Mouse (Mus musculus) embryonic facial prominence, embryonic 10.5 days (tissue): ENCODE results near the gene N4bp2. TPM values are rescaled to one million over a fixed set of nuclear protein-coding genes. Genes with fewer than 3 reads are reported as not detected.

Source experiments
- DNase-seq: peaks from one replicate; pipeline ENCODE4 v3.0.0-alpha.2; 2017; ENCODE audit warnings: low spot score
- H3K27ac ChIP-seq: fragments of 300-500 bp; sonication (generic); replicated peaks from 2 replicates; pipeline ENCODE4 v1.5.1; 2016; ENCODE audit warnings: mild to moderate bottlenecking
- H3K27me3 ChIP-seq: fragments of 300-500 bp; sonication (generic); replicated peaks from 2 replicates; pipeline ENCODE4 v1.6.1; 2016; ENCODE audit warnings: low read depth, mild to moderate bottlenecking; ENCODE audit not compliant: poor library complexity, severe bottlenecking
- H3K36me3 ChIP-seq: fragments of 300-500 bp; sonication (generic); replicated peaks from 2 replicates; pipeline ENCODE4 v1.6.1; 2016; ENCODE audit warnings: mild to moderate bottlenecking, moderate library complexity
- H3K4me1 ChIP-seq: fragments of 300-500 bp; sonication (generic); 2 replicates; pipeline ENCODE4 v1.6.1; 2016
- H3K4me3 ChIP-seq: fragments of 300-500 bp; sonication (generic); 2 replicates; pipeline ENCODE4 v1.5.1; 2016; ENCODE audit warnings: mild to moderate bottlenecking, moderate library complexity
- H3K9me3 ChIP-seq: fragments of 300-500 bp; sonication (generic); 2 replicates; pipeline ENCODE4 v1.6.1; 2016; ENCODE audit warnings: mild to moderate bottlenecking
- WGBS: fragments of 180-500 bp; shearing (Covaris S2); methylation state at CpG from one replicate; pipeline ENCODE4 v1.1.7; 2016; 5-methylcytosine and 5-hydroxymethylcytosine counted together
- polyA plus RNA-seq: library from polyadenylated mRNA; unstranded; fragments of >200 nt; fragmentation: Nextera tagmentation; extraction: Ambion mirVana; gene quantifications from 2 replicates; pipeline ENCODE4 v1.2.1, GENCODE M21; 2016

The N4bp2 gene
- polyA plus RNA-seq, 1 experiment from 2014 or later = 37.5 TPM

DNA sequence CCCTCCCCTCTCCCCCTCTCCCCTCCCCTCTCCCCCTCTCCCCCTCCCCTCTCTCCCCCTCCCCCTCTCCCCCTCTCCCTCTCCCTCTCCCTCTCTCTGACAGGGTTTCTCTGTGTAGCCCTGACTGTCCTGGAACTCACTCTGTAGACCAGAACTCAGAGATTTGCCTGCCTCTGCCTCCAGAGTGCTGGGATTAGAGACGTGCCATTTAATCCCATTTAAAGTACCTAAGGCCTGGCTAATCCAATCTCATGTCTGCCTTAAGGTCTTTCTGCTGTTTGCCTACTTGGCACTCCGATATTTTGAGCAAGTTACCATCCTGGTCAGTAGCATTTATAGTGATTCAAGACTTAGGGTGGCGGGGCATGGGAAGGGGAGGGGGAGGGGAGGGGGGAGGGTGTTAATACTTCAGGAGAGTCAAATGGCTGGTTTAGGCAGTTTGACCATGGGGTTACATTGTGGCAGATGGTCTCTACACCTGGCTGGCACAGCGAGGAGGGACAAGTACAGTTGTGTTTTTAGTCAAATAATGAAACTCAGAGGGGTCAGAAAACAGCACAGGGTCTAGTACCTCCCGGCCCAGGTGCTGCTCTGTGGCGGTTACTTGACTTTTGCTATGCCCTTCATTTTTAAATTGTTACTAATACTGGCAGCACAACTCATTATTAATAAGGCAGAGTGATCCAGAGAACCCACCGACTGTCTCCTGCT is 99.1 kb downstream of the N4bp2 start:
- H3K36me3 ChIP-seq = no peaks in the 10 kb centered on the region
- H3K4me1 ChIP-seq = peaks cover 4% of the 10 kb centered on the region; the same call in 1 of the 2 replicates
- no peak for DNase-seq
- WGBS = 92% methylated on average over 7 of the region's 7 CpGs
- H3K9me3 ChIP-seq = no peaks in the 10 kb centered on the region
- H3K27ac ChIP-seq = no peak overlapping the region
- H3K27me3 ChIP-seq = no peaks in the 10 kb centered on the region
- no peak overlapping the region for H3K4me3 ChIP-seq

DNA sequence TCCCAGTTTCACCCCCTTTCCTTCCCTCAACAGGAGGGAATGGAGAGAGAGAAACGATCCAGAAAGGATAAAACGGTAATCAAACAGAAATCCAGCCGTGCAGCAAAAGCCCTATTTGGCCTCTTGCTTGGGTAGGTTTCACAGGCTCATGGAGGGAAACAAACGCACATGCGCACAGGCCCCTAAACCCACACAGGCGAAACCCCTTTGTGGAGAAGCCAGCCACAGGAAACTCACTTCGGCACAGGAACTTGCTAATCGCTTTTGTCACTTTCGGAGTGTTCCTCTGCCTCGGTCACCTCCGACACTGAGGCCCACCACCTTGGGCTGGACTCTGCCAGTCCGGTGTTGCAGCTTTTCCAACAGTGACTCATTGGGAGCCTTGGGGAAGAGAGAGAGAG is 100.0 kb downstream of the N4bp2 start:
- Histone ChIP-seq H3K4me3 (no peak overlapping the region), H3K27ac (no peak overlapping the region), H3K4me1 (peaks cover 4% of the 10 kb centered on the region; the same call in 1 of the 2 replicates), H3K9me3 (no peaks in the 10 kb centered on the region), H3K27me3 (no peaks in the 10 kb centered on the region), H3K36me3 (no peaks in the 10 kb centered on the region)
- no peak for DNase-seq
- WGBS = 85% methylated on average over 12 of the region's 12 CpGs

DNA sequence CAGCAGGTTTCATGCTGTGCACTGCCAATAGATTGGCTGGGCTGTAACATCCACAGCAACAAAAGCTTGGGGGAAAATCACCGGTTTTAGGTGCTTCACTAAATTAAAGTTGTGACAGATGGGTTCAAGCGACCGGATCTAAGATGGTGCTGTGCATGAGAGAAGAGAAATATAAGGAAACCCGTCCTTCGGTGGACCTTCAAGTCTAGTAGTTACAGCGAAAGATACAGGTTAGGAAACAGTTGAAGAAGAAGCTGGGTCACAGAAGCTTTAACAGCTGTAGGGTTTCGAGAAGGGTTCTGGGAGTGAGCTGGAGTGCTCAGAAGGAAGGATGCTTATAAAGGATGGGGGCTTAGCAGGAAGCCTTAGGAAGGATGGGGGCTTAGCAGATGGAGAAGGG is 101.2 kb downstream of the N4bp2 start:
- Histone ChIP-seq H3K4me1 (no peaks in the 10 kb centered on the region), H3K27ac (no peak overlapping the region), H3K36me3 (no peaks in the 10 kb centered on the region), H3K4me3 (no peak overlapping the region), H3K27me3 (no peaks in the 10 kb centered on the region), H3K9me3 (no peaks in the 10 kb centered on the region)
- WGBS = 95% methylated on average over 7 of the region's 7 CpGs
- DNase-seq = no peak

DNA sequence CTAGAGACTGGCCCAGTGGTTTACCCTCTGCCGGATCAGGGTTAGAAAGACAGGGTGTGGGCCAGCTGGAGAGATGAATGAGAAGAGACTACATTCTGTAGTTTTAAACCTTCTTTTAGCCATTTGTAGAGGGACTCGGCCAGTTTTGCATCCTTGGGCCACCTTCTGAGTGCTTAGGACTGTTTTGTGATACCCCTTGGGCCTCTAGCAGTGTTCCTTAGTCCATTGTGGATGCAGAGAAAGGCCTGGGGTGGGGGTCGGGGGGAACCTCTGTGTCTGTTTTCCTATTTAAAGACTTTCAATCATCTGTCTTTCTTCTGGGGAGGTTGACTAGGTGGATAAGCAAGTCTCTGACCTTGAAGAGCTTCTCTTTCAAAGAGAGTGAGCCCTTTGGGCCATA is 101.6 kb downstream of the N4bp2 start:
- Histone ChIP-seq H3K27ac (no peak overlapping the region), H3K4me3 (no peak overlapping the region), H3K27me3 (no peaks in the 10 kb centered on the region), H3K4me1 (no peaks in the 10 kb centered on the region), H3K9me3 (no peaks in the 10 kb centered on the region), H3K36me3 (no peaks in the 10 kb centered on the region)
- WGBS = 87% methylated on average over 3 of the region's 3 CpGs
- no peak for DNase-seq

DNA sequence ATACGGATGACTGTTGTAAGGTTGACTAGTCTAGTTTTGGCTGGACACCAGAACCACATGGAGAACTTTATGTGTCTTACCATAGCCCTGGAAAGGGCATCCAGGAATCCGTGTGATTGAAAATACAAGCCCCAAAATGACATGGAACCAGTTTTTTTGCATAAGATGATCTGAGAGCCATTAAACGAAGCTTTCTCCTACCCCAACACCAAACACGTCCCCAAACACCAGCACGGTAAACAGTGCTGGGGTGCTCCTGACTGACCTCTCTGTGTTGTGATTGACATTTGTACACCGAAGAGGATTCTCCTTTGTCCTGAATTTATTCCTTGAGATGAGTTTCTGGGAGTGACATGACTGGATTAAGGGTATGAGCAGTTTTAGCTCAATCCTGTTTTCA is 103.3 kb downstream of the N4bp2 start:
- Histone ChIP-seq H3K4me3 (no peak overlapping the region), H3K27me3 (no peaks in the 10 kb centered on the region), H3K4me1 (no peaks in the 10 kb centered on the region), H3K27ac (no peak overlapping the region), H3K9me3 (no peaks in the 10 kb centered on the region), H3K36me3 (no peaks in the 10 kb centered on the region)
- DNase-seq = no peak
- WGBS = 91% methylated on average over 6 of the region's 6 CpGs

DNA sequence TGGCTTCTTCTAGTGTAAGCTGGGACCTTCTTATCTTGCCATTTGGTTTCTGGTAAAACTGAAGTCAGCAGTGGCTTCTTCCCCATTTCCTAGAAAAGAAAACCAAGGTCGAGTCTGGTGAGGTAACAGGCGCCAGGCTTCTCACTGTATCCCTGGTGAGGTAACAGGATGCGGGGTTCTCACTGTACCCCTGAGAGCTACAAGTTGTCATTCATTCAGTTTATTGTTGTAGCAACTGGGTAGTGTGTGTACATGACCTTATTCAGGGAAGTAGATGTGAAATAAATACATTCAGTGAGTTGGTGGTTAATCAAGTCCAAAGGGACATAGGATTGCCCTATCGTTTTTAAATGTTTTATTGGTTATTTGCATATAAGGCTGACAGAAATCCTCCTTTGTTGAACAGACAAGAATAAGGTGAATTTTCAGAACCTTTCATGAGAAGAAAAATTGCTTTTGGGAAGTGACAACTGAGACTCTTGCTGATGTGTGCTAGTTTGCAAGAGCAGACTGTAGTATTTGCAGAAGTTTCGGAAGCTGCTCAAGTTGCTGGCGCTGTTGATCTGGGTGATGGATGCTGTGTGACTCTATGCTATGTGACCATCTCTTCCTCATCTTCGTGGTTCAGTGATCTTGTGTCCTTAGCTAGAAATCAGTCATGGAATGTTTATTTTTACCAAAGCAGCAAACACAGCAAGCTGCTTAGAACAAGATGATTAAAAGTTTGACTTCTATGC is 104.2 kb downstream of the N4bp2 start:
- Histone ChIP-seq H3K4me1 (no peaks in the 10 kb centered on the region), H3K4me3 (no peak overlapping the region), H3K9me3 (no peaks in the 10 kb centered on the region), H3K27me3 (no peaks in the 10 kb centered on the region), H3K36me3 (no peaks in the 10 kb centered on the region), H3K27ac (no peak overlapping the region)
- 86% methylated on average over 7 of the region's 7 CpGs for WGBS
- no peak for DNase-seq

DNA sequence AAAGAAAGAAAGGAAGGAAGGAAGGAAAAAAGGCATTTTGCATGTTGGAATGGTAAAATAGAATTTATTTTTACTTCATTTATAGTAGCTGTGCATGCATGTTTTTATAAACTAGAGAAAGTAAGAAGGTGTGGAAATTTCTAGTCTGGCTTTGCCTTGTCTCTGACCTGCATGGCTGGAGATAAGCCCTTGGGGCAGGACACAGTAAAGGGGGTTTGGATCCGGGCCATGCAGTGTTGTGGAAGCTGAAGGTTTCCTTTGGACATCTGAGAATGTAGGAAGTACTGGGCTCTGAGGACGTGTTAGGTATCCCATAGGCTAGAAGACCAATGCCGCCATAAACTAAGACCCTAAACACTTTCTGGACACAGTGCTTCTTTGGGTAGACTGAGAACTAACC is 105.1 kb downstream of the N4bp2 start:
- H3K36me3 ChIP-seq = no peaks in the 10 kb centered on the region
- DNase-seq = no peak
- 71% methylated on average over 3 of the region's 3 CpGs for WGBS
- H3K4me3 ChIP-seq = no peak overlapping the region
- no peaks in the 10 kb centered on the region for H3K4me1 ChIP-seq
- H3K9me3 ChIP-seq = no peaks in the 10 kb centered on the region
- H3K27me3 ChIP-seq = no peaks in the 10 kb centered on the region
- no peak overlapping the region for H3K27ac ChIP-seq

DNA sequence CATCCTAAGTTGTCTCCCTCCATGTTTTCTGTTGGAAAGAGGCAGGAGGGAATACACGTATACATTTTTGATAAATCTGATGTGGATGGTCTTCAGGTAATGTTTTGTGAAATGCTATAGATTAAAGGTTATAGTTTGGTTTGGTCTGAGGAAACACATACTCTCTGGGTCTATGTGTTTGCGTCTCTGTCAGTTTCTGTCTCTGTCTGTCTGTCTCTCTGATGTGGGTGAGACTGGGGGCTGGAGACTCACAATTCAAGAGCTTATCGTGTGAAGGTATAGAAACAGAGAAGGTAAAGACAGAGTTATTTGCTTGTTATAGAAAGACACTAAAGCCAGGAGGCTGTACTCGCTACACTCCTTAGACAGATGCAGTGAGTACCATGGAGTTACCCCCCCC is 106.3 kb downstream of the N4bp2 start:
- H3K4me1 ChIP-seq = no peaks in the 10 kb centered on the region
- no peaks in the 10 kb centered on the region for H3K27me3 ChIP-seq
- WGBS = 90% methylated on average over 4 of the region's 4 CpGs
- H3K36me3 ChIP-seq = no peaks in the 10 kb centered on the region
- H3K4me3 ChIP-seq = no peak overlapping the region
- H3K27ac ChIP-seq = no peak overlapping the region
- H3K9me3 ChIP-seq = no peaks in the 10 kb centered on the region
- DNase-seq = no peak

DNA sequence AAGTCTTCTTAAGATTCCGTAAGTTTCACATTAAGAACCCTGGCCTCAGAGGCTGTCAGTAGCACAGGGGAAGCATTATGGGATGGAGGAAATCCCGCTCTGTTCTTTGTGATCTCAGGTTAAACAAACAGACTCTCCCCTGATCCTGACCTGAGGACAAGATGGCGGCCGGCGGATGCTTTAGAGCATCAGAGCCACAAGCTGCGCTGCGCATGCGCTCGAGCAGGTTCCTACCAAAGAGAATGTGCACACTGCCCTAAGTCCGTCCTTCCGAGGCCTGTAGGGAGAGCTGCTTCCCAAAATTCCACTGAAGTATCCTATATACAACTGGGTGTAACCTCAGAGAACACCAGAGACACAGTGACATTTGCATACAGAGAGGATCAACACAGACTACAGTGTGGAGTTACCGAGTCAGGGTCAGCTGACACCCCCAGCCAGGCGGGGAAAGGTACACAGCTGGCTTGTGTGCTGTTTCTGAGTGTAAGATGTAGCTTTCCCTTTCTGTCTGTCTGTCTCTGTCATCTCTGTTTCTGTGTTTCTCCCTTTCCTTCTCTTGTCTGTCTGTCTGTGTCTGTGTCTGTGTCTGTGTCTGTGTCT is 108.1 kb downstream of the N4bp2 start:
- H3K4me3 ChIP-seq = no peak overlapping the region
- no peaks in the 10 kb centered on the region for H3K36me3 ChIP-seq
- no peaks in the 10 kb centered on the region for H3K9me3 ChIP-seq
- H3K27me3 ChIP-seq = no peaks in the 10 kb centered on the region
- DNase-seq = no peak
- H3K4me1 ChIP-seq = no peaks in the 10 kb centered on the region
- H3K27ac ChIP-seq = no peak overlapping the region
- 89% methylated on average over 13 of the region's 13 CpGs for WGBS

DNA sequence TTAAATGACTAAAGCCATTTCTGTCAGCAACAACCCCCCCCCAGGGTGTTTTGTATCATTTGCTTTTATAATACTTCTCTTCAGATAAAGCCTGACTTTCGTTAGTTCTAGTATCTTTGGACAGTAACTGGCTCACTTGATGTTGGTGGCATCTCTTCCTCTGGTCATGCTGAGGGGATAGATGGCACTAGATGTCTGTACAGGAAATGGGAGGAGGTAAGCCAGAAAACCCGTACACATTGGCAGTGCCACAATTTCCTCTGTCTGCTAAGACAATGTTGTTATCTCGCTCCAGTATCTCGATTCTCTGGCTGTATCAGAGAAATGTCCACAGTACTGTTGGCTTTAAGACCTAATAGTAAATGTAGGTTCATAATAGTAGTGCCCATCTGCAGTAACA is 109.9 kb downstream of the N4bp2 start:
- H3K27ac ChIP-seq = no peak overlapping the region
- DNase-seq = no peak
- H3K4me3 ChIP-seq = no peak overlapping the region
- no peaks in the 10 kb centered on the region for H3K36me3 ChIP-seq
- 79% methylated on average over 4 of the region's 4 CpGs for WGBS
- H3K4me1 ChIP-seq = no peaks in the 10 kb centered on the region
- no peaks in the 10 kb centered on the region for H3K27me3 ChIP-seq
- no peaks in the 10 kb centered on the region for H3K9me3 ChIP-seq

DNA sequence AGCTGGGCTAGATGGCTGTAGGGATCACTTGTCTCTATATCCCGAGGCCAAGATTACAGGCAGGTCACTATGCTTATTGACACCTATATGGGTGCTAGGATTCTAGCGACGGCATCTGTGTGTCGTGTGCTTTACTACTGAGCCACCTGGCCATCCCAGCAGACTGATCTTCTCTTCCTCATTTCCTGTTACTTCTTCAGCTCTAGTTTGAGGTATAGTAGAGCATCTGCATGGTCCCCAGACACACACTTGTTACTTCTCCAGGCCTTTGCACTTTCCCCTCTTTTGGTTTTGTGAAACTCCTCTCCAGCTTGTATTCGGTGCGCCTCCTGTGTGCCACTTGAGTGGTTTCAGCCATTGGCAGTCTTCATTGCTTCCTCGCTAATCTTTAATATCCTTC is 111.9 kb downstream of the N4bp2 start:
- Histone ChIP-seq H3K36me3 (no peaks in the 10 kb centered on the region), H3K9me3 (no peaks in the 10 kb centered on the region), H3K4me3 (no peak overlapping the region), H3K27ac (no peak overlapping the region), H3K27me3 (no peaks in the 10 kb centered on the region), H3K4me1 (no peaks in the 10 kb centered on the region)
- 91% methylated on average over 7 of the region's 7 CpGs for WGBS
- DNase-seq = no peak

DNA sequence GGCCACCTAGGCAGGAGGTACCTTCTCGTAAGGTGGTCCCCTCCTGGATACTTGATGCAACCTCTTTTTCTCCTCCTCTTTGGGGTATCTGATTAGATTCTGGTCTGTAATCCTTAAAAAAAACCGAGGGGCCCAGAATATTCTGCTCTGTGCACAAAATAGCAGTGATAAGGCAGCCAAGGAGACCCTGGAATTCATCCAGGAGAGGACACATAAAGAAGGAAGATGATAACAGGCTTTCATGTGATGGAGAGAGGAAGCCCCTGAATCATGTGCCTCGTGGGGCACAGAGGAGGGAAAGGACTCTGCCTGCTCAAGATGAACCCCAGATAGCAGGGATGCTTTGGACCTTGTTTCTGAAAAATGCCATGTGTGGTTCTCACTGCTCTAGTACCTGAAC is 115.0 kb downstream of the N4bp2 start:
- no peak overlapping the region for H3K4me3 ChIP-seq
- WGBS = 68% methylated on average over 3 of the region's 3 CpGs
- DNase-seq = no peak

More for the DNA sequence above, 115.0 kb downstream of the N4bp2 start:
- Histone ChIP-seq H3K27ac (no peak overlapping the region), H3K27me3 (no peaks in the 10 kb centered on the region), H3K9me3 (no peaks in the 10 kb centered on the region), H3K36me3 (no peaks in the 10 kb centered on the region), H3K4me1 (peaks cover 2% of the 10 kb centered on the region; the same call in 1 of the 2 replicates)
